In the genomic region with DNA sequence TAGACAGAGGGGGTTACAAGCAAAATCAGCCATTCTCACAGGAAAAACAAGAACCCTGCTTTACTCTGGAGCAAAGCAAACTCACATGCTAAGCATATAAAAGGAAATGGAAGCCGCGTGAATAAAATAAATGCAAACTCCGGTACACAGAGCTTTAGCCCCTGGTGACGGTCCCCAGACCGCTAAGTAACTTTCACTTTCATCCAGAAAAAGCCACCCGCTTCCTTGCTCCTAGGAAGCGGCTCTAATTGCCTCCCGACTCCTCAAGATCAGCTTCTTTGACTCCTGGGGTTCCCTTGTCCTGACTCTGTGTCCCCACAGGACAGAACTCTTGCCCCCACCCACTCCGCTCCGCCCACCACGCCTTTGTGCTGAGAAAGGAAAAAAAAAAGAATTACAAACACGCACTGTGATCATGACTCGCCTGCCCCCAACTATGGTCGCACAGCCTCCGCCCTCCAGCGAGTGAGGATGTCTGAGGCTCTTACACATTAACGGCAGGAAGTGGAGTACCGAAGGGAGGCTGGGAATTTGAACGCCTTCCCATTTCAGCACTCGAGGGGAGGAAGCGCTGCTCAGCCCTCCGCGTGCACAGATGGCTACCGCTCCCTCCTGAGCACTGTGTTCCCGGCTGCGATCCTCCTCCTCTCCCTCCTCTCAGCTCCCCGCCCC, we compare ENCODE assay signal across 8 mouse cellular contexts.
DNase-seq lines count a peak whose midpoint lies in the region; ATAC-seq and TF ChIP-seq lines count a peak whose summit lies in the region.

No protein-coding gene starts in this region.

- H3K9ac ChIP-seq in lung, embryonic 15.5 days = peak overlapping the region; percentile 57

- peak; percentile 73 for DNase-seq in MN1 (ENCODE audit: low spot score)
- DNase-seq in cerebellum, adult 2 months = peak; percentile 80 to 86
- peak; percentile 80 for DNase-seq in forelimb bud, embryonic 11.5 days (ENCODE audit: low read depth, low spot score)
- DNase-seq in layer of hippocampus, adult 9-10 months (ENCODE audit: low spot score) = peak; percentile 52
- peak; percentile 79 for DNase-seq in ovary, adult 18-20 months (ENCODE audit: low spot score)
- peak; percentile 59 for DNase-seq in thymus, adult 2 months

- peaks cover 3% of the 10 kb centered on the region; the same call in 1 of the 2 replicates for H3K4me1 ChIP-seq in cerebellum, adult 2 months (ENCODE audit: control insufficient read depth, insufficient read depth, low read length)
- H3K4me1 ChIP-seq in lung, embryonic 15.5 days = peaks cover 78% of the 10 kb centered on the region
- peaks cover 20% of the 10 kb centered on the region for H3K4me1 ChIP-seq in thymus, adult 2 months (replicated peaks; ENCODE audit: control insufficient read depth, insufficient read depth, low read length)

- H3K27ac ChIP-seq in cerebellum, adult 2 months (ENCODE audit: insufficient read depth, low read length) = peak overlapping the region; percentile 35
- H3K27ac ChIP-seq in lung, embryonic 15.5 days = peak overlapping the region; percentile 98
- peak overlapping the region; percentile 54 for H3K27ac ChIP-seq in thymus, adult 2 months (ENCODE audit: control insufficient read depth, insufficient read depth, low read length)

- 1% methylated on average over 27 of the region's 27 CpGs for WGBS in cerebellum, adult 2 months
- 0% methylated on average over 26 of the region's 27 CpGs for WGBS in lung, embryonic 15.5 days
- WGBS in thymus, adult 2 months = under 1% methylated on average over 27 of the region's 27 CpGs

- H3K4me3 ChIP-seq in cerebellum, adult 2 months (replicated peaks; ENCODE audit: insufficient read depth, low read depth, low read length) = peak overlapping the region; percentile 83
- peak overlapping the region; percentile 55 for H3K4me3 ChIP-seq in lung, embryonic 15.5 days
- H3K4me3 ChIP-seq in thymus, adult 2 months (ENCODE audit: control insufficient read depth, insufficient read depth, low read length) = peak overlapping the region; percentile 68

- H3K36me3 ChIP-seq in lung, embryonic 15.5 days = no peaks in the 10 kb centered on the region
- H3K36me3 ChIP-seq in thymus, adult 2 months (ENCODE audit: control insufficient read depth, insufficient read depth, low read length) = no peaks in the 10 kb centered on the region

- TF ChIP-seq CTCF in cerebellum, adult 2 months (IDR thresholded peaks at IDR 0.05; ENCODE audit: borderline replicate concordance, insufficient read depth, low read depth, low read length) = no peak
- no peak for TF ChIP-seq CTCF in thymus, adult 2 months (IDR thresholded peaks at IDR 0.05; ENCODE audit: borderline replicate concordance, control insufficient read depth, extremely low read depth, insufficient read depth, low read length, poor library complexity)

- no peaks in the 10 kb centered on the region for H3K27me3 ChIP-seq in cerebellum, adult 2 months (ENCODE audit: control insufficient read depth, insufficient read depth, low read length)
- no peaks in the 10 kb centered on the region for H3K27me3 ChIP-seq in lung, embryonic 15.5 days
- H3K27me3 ChIP-seq in thymus, adult 2 months (ENCODE audit: control insufficient read depth, insufficient read depth, low read length) = no peaks in the 10 kb centered on the region

- peak overlapping the region; percentile 74 for H3K4me2 ChIP-seq in lung, embryonic 15.5 days

- no peaks in the 10 kb centered on the region for H3K9me3 ChIP-seq in lung, embryonic 15.5 days

- peak; percentile 73 to 78 for ATAC-seq in hematopoietic stem cell, adult 5-6 weeks (replicated peaks in 1 of 2; ENCODE audit: insufficient read depth in 1 of 2, low FRiP score in 2 of 2, low TSS enrichment in 1 of 2, low read depth in 1 of 2, poor library complexity in 2 of 2, severe bottlenecking in 2 of 2)
- peak; percentile 86 for ATAC-seq in lung, embryonic 15.5 days (ENCODE audit: borderline replicate concordance, extremely low read depth, low FRiP score, low TSS enrichment)

- peak; percentile 58; the same call in 1 of the 2 replicates for TF ChIP-seq POLR2A in cerebellum, adult 2 months (IDR thresholded peaks at IDR 0.05; ENCODE audit: borderline replicate concordance, insufficient read depth, low read length)
- 0 out of 2 replicates have a peak, but pooled peaks have one; percentile 25 for TF ChIP-seq POLR2A in thymus, adult 2 months (IDR thresholded peaks at IDR 0.05; ENCODE audit: control insufficient read depth, extremely low read depth, insufficient read depth, low read length, poor library complexity)

Comparison
In these comparisons a context has a peak if more than half of its experiments do, and no peak if none do; other contexts are left out.
1. Peak in every context shown above with its lines: DNase-seq, ATAC-seq, H3K4me3 ChIP-seq and H3K27ac ChIP-seq.
2. H3K27ac ChIP-seq: peak in every context shown above with its lines; median percentile 98 in lung, embryonic 15.5 days; 54 in thymus, adult 2 months; 35 in cerebellum, adult 2 months.